Mouse (Mus musculus): Measurements from ENCODE around the gene Gpn2. TPM values are rescaled to one million over a fixed set of nuclear protein-coding genes. Genes with fewer than 3 reads are reported as not detected.

Gene Gpn2
- polyA plus RNA-seq, 1 experiment from 2014 or later: 24.9 TPM

GRCm38 (mm10) chr4:133625621-133626071, 41.5 kb downstream of the Gpn2 start:
- Histone ChIP-seq H3K4me2 (replicated peaks) (no peak overlapping the region), H3K27ac (replicated peaks) (0 out of 2 replicates have a peak overlapping the region, but pooled peaks have one; percentile 11), H3K9me3 (replicated peaks) (no peaks in the 10 kb centered on the region), H3K9ac (no peak overlapping the region), H3K36me3 (peaks cover 45% of the 10 kb centered on the region), H3K27me3 (no peaks in the 10 kb centered on the region), H3K4me1 (0 out of 2 replicates have a peak, but pooled peaks cover under 1% of the 10 kb centered on the region), H3K4me3 (replicated peaks) (no peak overlapping the region)
- WGBS: 51% methylated on average over 11 of the region's 11 CpGs
- ATAC-seq (ENCODE audit: insufficient number of reproducible peaks, low FRiP score, low TSS enrichment, low read depth): no peak

GRCm38 (mm10) chr4:133626221-133626620, 42.1 kb downstream of the Gpn2 start:
- no peak for ATAC-seq (ENCODE audit: insufficient number of reproducible peaks, low FRiP score, low TSS enrichment, low read depth)
- H3K9me3 ChIP-seq (replicated peaks): no peaks in the 10 kb centered on the region
- H3K4me1 ChIP-seq: peaks cover 6% of the 10 kb centered on the region
- H3K4me3 ChIP-seq (replicated peaks): no peak overlapping the region
- no peak overlapping the region for H3K9ac ChIP-seq
- no peak overlapping the region for H3K4me2 ChIP-seq (replicated peaks)
- peaks cover 40% of the 10 kb centered on the region for H3K36me3 ChIP-seq
- WGBS: 53% methylated on average over 5 of the region's 5 CpGs
- no peaks in the 10 kb centered on the region for H3K27me3 ChIP-seq
- H3K27ac ChIP-seq (replicated peaks): peak overlapping the region; percentile 48; the same call in 1 of the 2 replicates

DNA sequence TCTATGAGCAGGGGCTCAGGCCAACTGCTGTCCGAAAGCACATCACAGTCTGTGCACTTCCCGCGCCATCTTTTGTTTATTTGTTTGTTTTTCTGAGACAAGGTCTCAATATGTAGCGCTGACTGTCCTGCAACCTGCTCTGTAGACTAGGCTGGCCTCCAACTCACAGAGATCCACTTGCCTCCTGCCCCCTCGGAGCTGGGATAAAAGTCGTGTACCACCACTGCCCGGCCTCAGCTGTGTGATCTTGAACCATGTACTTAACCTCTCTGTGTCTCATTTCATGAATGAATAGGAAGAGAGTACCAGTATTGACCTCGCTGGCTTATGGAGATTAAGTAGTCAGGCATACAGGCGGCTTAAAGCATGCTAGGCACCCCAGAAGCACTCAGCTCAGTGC, 42.5 kb downstream of the Gpn2 start:
- H3K27ac ChIP-seq (replicated peaks): no peak overlapping the region
- peaks cover 37% of the 10 kb centered on the region for H3K36me3 ChIP-seq
- 88% methylated on average over 9 of the region's 9 CpGs for WGBS

DNA sequence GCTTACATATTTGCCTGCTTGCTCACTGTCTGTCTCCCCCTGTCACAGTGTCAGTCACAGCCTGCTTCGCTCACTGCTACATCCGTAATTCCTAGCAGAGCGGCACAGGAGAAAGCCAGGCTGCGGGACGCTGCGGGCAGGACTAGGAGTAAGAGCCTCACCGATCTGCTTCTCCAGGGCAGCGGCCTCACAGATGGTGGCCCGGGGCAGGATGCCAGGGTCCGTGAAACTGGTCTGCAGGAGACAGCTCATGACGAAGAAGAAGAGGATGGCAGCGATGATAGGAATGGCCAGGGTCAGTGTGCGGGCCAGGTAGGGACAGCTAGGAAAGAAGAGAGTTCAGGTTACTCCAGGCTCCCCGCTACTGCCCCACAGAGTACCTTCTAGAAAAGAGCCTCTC, 42.9 kb downstream of the Gpn2 start:
- no peak for ATAC-seq (ENCODE audit: insufficient number of reproducible peaks, low FRiP score, low TSS enrichment, low read depth)
- peaks cover 34% of the 10 kb centered on the region for H3K36me3 ChIP-seq
- peaks cover 14% of the 10 kb centered on the region for H3K4me1 ChIP-seq
- no peak overlapping the region for H3K4me2 ChIP-seq (replicated peaks)
- no peak overlapping the region for H3K27ac ChIP-seq (replicated peaks)
- H3K27me3 ChIP-seq: no peaks in the 10 kb centered on the region
- no peak overlapping the region for H3K9ac ChIP-seq
- no peak overlapping the region for H3K4me3 ChIP-seq (replicated peaks)
- H3K9me3 ChIP-seq (replicated peaks): no peaks in the 10 kb centered on the region
- WGBS: 88% methylated on average over 14 of the region's 14 CpGs

More for the DNA sequence above, 42.5 kb downstream of the Gpn2 start:
- ATAC-seq (ENCODE audit: insufficient number of reproducible peaks, low FRiP score, low TSS enrichment, low read depth): no peak
- H3K4me1 ChIP-seq: peaks cover 10% of the 10 kb centered on the region
- H3K9me3 ChIP-seq (replicated peaks): no peaks in the 10 kb centered on the region
- no peak overlapping the region for H3K4me2 ChIP-seq (replicated peaks)
- no peaks in the 10 kb centered on the region for H3K27me3 ChIP-seq
- no peak overlapping the region for H3K4me3 ChIP-seq (replicated peaks)
- H3K9ac ChIP-seq: no peak overlapping the region

- ATAC-seq (ENCODE audit: insufficient number of reproducible peaks, low FRiP score, low TSS enrichment, low read depth): no peak
- Histone ChIP-seq H3K36me3 (peaks cover 33% of the 10 kb centered on the region), H3K9me3 (replicated peaks) (no peaks in the 10 kb centered on the region), H3K4me3 (replicated peaks) (no peak overlapping the region), H3K27ac (replicated peaks) (no peak overlapping the region), H3K4me1 (peaks cover 22% of the 10 kb centered on the region), H3K4me2 (replicated peaks) (no peak overlapping the region), H3K9ac (no peak overlapping the region), H3K27me3 (no peaks in the 10 kb centered on the region)
- 65% methylated on average over 2 of the region's 2 CpGs for WGBS
Observed at GRCm38 (mm10) chr4:133628517-133628916, 44.4 kb downstream of the Gpn2 start.

- no peaks in the 10 kb centered on the region for H3K9me3 ChIP-seq (replicated peaks)
- peaks cover 25% of the 10 kb centered on the region for H3K4me1 ChIP-seq
- 84% methylated on average over 7 of the region's 7 CpGs for WGBS
- H3K9ac ChIP-seq: no peak overlapping the region
- no peak overlapping the region for H3K27ac ChIP-seq (replicated peaks)
- no peak overlapping the region for H3K4me3 ChIP-seq (replicated peaks)
- peaks cover 27% of the 10 kb centered on the region for H3K36me3 ChIP-seq
- H3K27me3 ChIP-seq: no peaks in the 10 kb centered on the region
- H3K4me2 ChIP-seq (replicated peaks): no peak overlapping the region
- ATAC-seq (ENCODE audit: insufficient number of reproducible peaks, low FRiP score, low TSS enrichment, low read depth): no peak
Observed at GRCm38 (mm10) chr4:133629191-133629590, 45.0 kb downstream of the Gpn2 start.

DNA sequence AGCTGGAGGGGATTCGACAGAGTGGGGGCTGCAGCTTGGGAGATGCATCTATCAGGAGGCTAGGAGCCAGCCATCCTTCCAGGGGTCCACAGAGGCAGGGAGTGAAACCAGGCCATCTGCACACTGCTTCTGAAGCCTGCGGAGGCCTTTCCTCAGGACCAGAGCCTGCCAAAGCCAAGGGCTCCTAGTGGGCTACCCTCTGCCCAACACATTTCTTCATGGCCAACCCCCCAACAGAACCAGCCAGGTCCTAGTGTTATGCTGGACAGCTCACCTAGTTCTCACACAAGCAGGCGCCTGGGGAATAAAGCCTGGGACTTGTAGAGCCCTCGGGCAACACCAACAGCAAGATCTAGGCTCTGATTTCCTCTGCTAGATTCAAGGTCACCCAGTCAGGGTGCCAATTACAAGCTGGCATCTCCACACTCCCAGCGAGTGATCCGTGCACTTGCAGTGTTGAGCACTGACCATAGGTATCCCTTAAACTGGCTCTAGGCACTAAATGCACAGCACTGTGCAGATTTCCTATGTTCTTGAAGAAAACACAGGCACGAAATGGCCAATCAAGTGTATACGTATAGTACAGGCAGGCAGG, 46.3 kb downstream of the Gpn2 start:
- Histone ChIP-seq H3K4me2 (replicated peaks) (no peak overlapping the region), H3K36me3 (peaks cover 17% of the 10 kb centered on the region), H3K27me3 (no peaks in the 10 kb centered on the region), H3K9ac (no peak overlapping the region), H3K27ac (replicated peaks) (no peak overlapping the region), H3K4me1 (peaks cover 25% of the 10 kb centered on the region), H3K4me3 (replicated peaks) (no peak overlapping the region), H3K9me3 (replicated peaks) (no peaks in the 10 kb centered on the region)
- ATAC-seq (ENCODE audit: insufficient number of reproducible peaks, low FRiP score, low TSS enrichment, low read depth): no peak
- 85% methylated on average over 8 of the region's 8 CpGs for WGBS

GRCm38 (mm10) chr4:133631071-133631768, 47.1 kb downstream of the Gpn2 start:
- Histone ChIP-seq H3K36me3 (peaks cover 9% of the 10 kb centered on the region), H3K27ac (replicated peaks) (no peak overlapping the region), H3K9ac (no peak overlapping the region), H3K27me3 (no peaks in the 10 kb centered on the region), H3K4me2 (replicated peaks) (peak overlapping the region; percentile 75), H3K4me3 (replicated peaks) (peak overlapping the region; percentile 77), H3K9me3 (replicated peaks) (no peaks in the 10 kb centered on the region), H3K4me1 (peaks cover 25% of the 10 kb centered on the region)
- WGBS: 75% methylated on average over 14 of the region's 14 CpGs
- no peak for ATAC-seq (ENCODE audit: insufficient number of reproducible peaks, low FRiP score, low TSS enrichment, low read depth)

DNA sequence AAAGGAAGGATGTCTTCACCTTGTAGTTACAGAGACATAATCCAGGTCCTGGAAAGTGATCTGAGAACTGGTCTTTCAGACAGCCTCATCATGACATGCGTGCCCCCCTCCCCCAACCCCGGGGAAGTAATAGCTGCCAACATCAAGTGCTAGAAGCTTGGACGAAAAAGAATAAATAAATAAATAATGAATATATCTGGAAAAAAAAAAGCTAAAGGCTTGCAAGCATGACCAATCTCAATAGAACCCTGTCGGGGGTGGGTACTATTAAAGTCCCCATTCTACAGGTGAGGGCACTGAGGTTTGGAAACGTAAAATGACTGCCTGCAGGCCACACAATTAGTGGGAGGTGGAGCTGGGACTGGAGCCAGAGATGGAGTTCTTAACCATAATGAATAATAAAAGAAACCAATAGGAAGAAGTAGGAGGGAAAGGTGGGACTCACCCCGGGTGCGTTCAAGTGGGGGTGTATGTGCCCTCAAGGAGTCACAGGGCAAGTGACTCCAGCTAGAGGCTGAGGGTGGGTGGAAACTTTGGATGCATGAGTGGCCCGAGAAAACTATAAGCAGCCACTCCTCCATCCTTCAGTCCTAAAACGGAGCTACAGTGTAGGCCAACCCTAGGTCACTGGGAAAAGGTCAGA, 47.7 kb downstream of the Gpn2 start:
- H3K9ac ChIP-seq: peak overlapping the region; percentile 96
- H3K27me3 ChIP-seq: no peaks in the 10 kb centered on the region
- peak overlapping the region; percentile 77 for H3K4me3 ChIP-seq (replicated peaks)
- no peaks in the 10 kb centered on the region for H3K9me3 ChIP-seq (replicated peaks)
- H3K27ac ChIP-seq (replicated peaks): peak overlapping the region; percentile 76; the same call in 1 of the 2 replicates
- H3K36me3 ChIP-seq: peaks cover 2% of the 10 kb centered on the region; the same call in 1 of the 2 replicates
- H3K4me2 ChIP-seq (replicated peaks): peak overlapping the region; percentile 75
- ATAC-seq (ENCODE audit: insufficient number of reproducible peaks, low FRiP score, low TSS enrichment, low read depth): no peak
- 32% methylated on average over 9 of the region's 9 CpGs for WGBS
- H3K4me1 ChIP-seq: peaks cover 25% of the 10 kb centered on the region

- peak; percentile 56 for ATAC-seq (ENCODE audit: insufficient number of reproducible peaks, low FRiP score, low TSS enrichment, low read depth)
- Histone ChIP-seq H3K9ac (peak overlapping the region; percentile 96), H3K4me3 (replicated peaks) (peak overlapping the region; percentile 77), H3K27me3 (no peaks in the 10 kb centered on the region), H3K9me3 (replicated peaks) (no peaks in the 10 kb centered on the region), H3K4me1 (peaks cover 25% of the 10 kb centered on the region), H3K36me3 (no peaks in the 10 kb centered on the region), H3K27ac (replicated peaks) (peak overlapping the region; percentile 76), H3K4me2 (replicated peaks) (peak overlapping the region; percentile 75)
- 3% methylated on average over 34 of the region's 69 CpGs for WGBS
Observed at GRCm38 (mm10) chr4:133632483-133633327, 48.5 kb downstream of the Gpn2 start.
